Mouse (Mus musculus): Measurements from ENCODE around the gene Aars2. TPM values are rescaled to one million over a fixed set of nuclear protein-coding genes. Genes with fewer than 3 reads are reported as not detected.

The Aars2 gene
- polyA plus RNA-seq, 1 experiment = 10.1 TPM

DNA sequence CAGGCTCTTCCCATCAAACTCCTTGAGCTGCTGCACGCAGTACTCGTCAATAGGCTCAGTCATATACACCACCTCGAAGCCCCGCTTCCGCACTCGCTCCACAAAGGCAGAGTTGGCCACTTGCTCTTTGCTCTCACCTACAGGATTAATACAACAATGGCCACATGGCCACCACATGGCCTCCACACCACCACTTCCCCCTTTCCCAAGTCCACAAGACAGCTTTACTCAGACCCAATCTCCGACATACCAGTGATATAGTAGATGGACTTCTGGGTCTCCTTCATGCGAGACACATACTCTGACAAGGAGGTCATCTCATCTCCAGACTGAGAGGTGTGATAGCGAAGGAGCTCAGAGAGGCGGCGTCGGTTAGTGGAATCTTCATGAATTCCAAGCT is 62.3 kb downstream of the Aars2 start:
- Histone ChIP-seq H3K27ac (ENCODE audit: control insufficient read depth, insufficient read depth, low read depth, low read length, poor library complexity) (no peak overlapping the region), H3K4me3 (replicated peaks; ENCODE audit: control insufficient read depth, low read depth, low read length) (no peak overlapping the region), H3K4me1 (ENCODE audit: control insufficient read depth, insufficient read depth, low read length) (no peaks in the 10 kb centered on the region; the same call in 1 of the 2 replicates)
- no peak for TF ChIP-seq POLR2A (IDR thresholded peaks at IDR 0.05; ENCODE audit: borderline replicate concordance, control insufficient read depth, low read depth, low read length)
- no peak for TF ChIP-seq CTCF (IDR thresholded peaks at IDR 0.05; ENCODE audit: control insufficient read depth, insufficient read depth, low read length)
- WGBS = 86% methylated on average over 12 of the region's 12 CpGs

DNA sequence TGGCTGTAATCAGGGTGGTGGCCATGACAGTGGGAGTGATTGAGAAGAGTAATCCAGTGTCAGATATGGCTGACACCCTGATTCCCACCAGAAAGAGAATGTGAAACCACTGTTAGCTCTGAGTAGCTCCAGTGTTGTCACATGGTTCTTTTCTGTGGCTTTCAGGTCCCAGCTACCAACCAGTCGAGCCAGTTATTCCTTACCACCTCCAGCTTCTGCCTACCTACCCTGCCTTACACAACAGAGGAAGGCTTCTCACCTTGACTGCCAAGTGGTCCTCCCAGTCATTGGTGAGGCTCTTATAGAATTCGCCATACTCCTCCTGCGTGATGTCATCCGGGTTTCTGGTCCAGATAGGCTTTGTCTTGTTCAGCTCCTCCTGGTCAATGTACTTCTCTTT is 63.4 kb downstream of the Aars2 start:
- Histone ChIP-seq H3K27ac (ENCODE audit: control insufficient read depth, insufficient read depth, low read depth, low read length, poor library complexity) (no peak overlapping the region), H3K4me1 (ENCODE audit: control insufficient read depth, insufficient read depth, low read length) (no peaks in the 10 kb centered on the region; the same call in 1 of the 2 replicates)
- WGBS = 70% methylated on average over 4 of the region's 4 CpGs

More for the DNA sequence above, 63.4 kb downstream of the Aars2 start:
- TF ChIP-seq POLR2A (IDR thresholded peaks at IDR 0.05; ENCODE audit: borderline replicate concordance, control insufficient read depth, low read depth, low read length) = no peak
- no peak for TF ChIP-seq CTCF (IDR thresholded peaks at IDR 0.05; ENCODE audit: control insufficient read depth, insufficient read depth, low read length)
- H3K4me3 ChIP-seq (replicated peaks; ENCODE audit: control insufficient read depth, low read depth, low read length) = no peak overlapping the region

Other genes starting within 250 kb of the Aars2 start
- gene Cdc5l, start 73.1 kb upstream of the Aars2 start, polyA plus RNA-seq (2011; ENCODE audit: insufficient read depth, insufficient read length, low replicate concordance, missing spikeins) = 28.3 and 44.9 TPM in 2 replicates
- not detected in 2 replicates for gene Spats1, start 31.4 kb upstream of the Aars2 start, polyA plus RNA-seq (2011; ENCODE audit: insufficient read depth, insufficient read length, low replicate concordance, missing spikeins)
- gene Tcte1, start 16.6 kb downstream of the Aars2 start, polyA plus RNA-seq (2011; ENCODE audit: insufficient read depth, insufficient read length, low replicate concordance, missing spikeins) = 0.41 TPM in 1 of 2 replicates, not detected in the other
- gene Tmem151b, start 42.8 kb downstream of the Aars2 start, polyA plus RNA-seq (2011; ENCODE audit: insufficient read depth, insufficient read length, low replicate concordance, missing spikeins) = 1.5 and 4.3 TPM in 2 replicates
- 6.9 and 14.8 TPM in 2 replicates for gene Nfkbie, start 48.9 kb downstream of the Aars2 start, polyA plus RNA-seq (2011; ENCODE audit: insufficient read depth, insufficient read length, low replicate concordance, missing spikeins)
- gene Slc35b2, start 57.0 kb downstream of the Aars2 start, polyA plus RNA-seq (2011; ENCODE audit: insufficient read depth, insufficient read length, low replicate concordance, missing spikeins) = 14.7 and 22.7 TPM in 2 replicates
- 576 and 1,077 TPM in 2 replicates for gene Hsp90ab1, start 66.4 kb downstream of the Aars2 start, polyA plus RNA-seq (2011; ENCODE audit: insufficient read depth, insufficient read length, low replicate concordance, missing spikeins)
- gene Slc29a1, start 92.8 kb downstream of the Aars2 start, polyA plus RNA-seq (2011; ENCODE audit: insufficient read depth, insufficient read length, low replicate concordance, missing spikeins) = 73.1 and 109 TPM in 2 replicates
- 9.3 TPM in 1 of 2 replicates, not detected in the other for gene Mymx, start 95.3 kb downstream of the Aars2 start, polyA plus RNA-seq (2011; ENCODE audit: insufficient read depth, insufficient read length, low replicate concordance, missing spikeins)
- gene Capn11, start 152.5 kb downstream of the Aars2 start, polyA plus RNA-seq (2011; ENCODE audit: insufficient read depth, insufficient read length, low replicate concordance, missing spikeins) = 6.7 TPM in 1 of 2 replicates, not detected in the other
- 43.4 and 56.4 TPM in 2 replicates for gene Mrpl14, start 179.5 kb downstream of the Aars2 start, polyA plus RNA-seq (2011; ENCODE audit: insufficient read depth, insufficient read length, low replicate concordance, missing spikeins)
- gene Tmem63b, start 180.1 kb downstream of the Aars2 start, polyA plus RNA-seq (2011; ENCODE audit: insufficient read depth, insufficient read length, low replicate concordance, missing spikeins) = 16.2 and 19.1 TPM in 2 replicates
- gene 1600014C23Rik, start 227.0 kb downstream of the Aars2 start, polyA plus RNA-seq (2011; ENCODE audit: insufficient read depth, insufficient read length, low replicate concordance, missing spikeins) = not detected in 2 replicates

All from bone marrow, adult 2 months (tissue).